Mouse (Mus musculus) bone marrow macrophage, adult 2 months (primary cell): ENCODE results near the gene Pafah1b3.

Source experiments
- CTCF ChIP-seq: IDR thresholded peaks from 2 replicates; pipeline ENCODE4 v1.5.1; 2012; ENCODE audit warnings: low read depth, mild to moderate bottlenecking, low read length, moderate library complexity
- POLR2A ChIP-seq: IDR thresholded peaks from 2 replicates; pipeline ENCODE4 v1.6.1; 2012; ENCODE audit warnings: mild to moderate bottlenecking, low read depth, low read length, borderline replicate concordance

- no peak for TF ChIP-seq CTCF
- no peak for TF ChIP-seq POLR2A
These were observed 41.5 kb upstream of the Pafah1b3 start for GRCm38 (mm10) chr7:25339329-25339728.
